Mouse (Mus musculus) C2C12 (cell line): ENCODE data around the gene Nek9.

ENCODE experiments used
- CEBPB ChIP-seq: IDR thresholded peaks from one replicate; pipeline ENCODE4 v1.6.1; 2011; ENCODE audit warnings: low read depth, mild to moderate bottlenecking, control low read depth, moderate library complexity
- CTCF ChIP-seq: IDR thresholded peaks from one replicate; pipeline ENCODE4 v1.5.1; 2011; ENCODE audit not compliant: control insufficient read depth, insufficient read depth, insufficient read length
- FOSL1 ChIP-seq: IDR thresholded peaks from one replicate; pipeline ENCODE4 v1.8.0; 2011; ENCODE audit warnings: mild to moderate bottlenecking, low read length; ENCODE audit not compliant: poor library complexity, insufficient read depth, severe bottlenecking
- MAX ChIP-seq: IDR thresholded peaks from one replicate; pipeline ENCODE4 v1.6.1; 2011; ENCODE audit warnings: mild to moderate bottlenecking, control low read depth
- MYOD1 ChIP-seq: IDR thresholded peaks from one replicate; pipeline ENCODE4 v1.6.1; 2011; ENCODE audit warnings: low read depth; ENCODE audit not compliant: control insufficient read depth, insufficient read length
- MYOG ChIP-seq: IDR thresholded peaks from one replicate; pipeline ENCODE4 v1.6.1; 2011; ENCODE audit not compliant: control insufficient read depth, insufficient read length; ENCODE audit errors: extremely low read depth
- USF1 ChIP-seq: IDR thresholded peaks from one replicate; pipeline ENCODE4 v1.6.1; 2011; ENCODE audit warnings: low read depth, mild to moderate bottlenecking, control low read depth, moderate library complexity

- TF ChIP-seq CTCF (no peak), MYOD1 (no peak), CEBPB (no peak), MAX (no peak), USF1 (no peak), MYOG (no peak), FOSL1 (no peak)
Observed at GRCm38 (mm10) chr12:85382761-85383680, 43.9 kb upstream of the Nek9 start.
